Mouse (Mus musculus) embryonic stem cell, embryonic (primary cell): ENCODE results near the gene Timm23.

Experiments used
- CTCF ChIA-PET, 4 experiments: fragments of 300-600 bp in 2 of 4; fragments of 350-600 bp in 2 of 4; sonication (Branson Sonifier 250); formaldehyde crosslinking; loops; one replicate each; lab custom pipeline; 2022; ENCODE audit warnings: inconsistent platforms in 2 of 4; lab: Charles Lee
- POLR2A ChIA-PET, 4 experiments: fragments of 300-600 bp in 2 of 4; fragments of 350-600 bp in 2 of 4; sonication (Branson Sonifier 250); formaldehyde crosslinking; loops; one replicate each; lab custom pipeline; 2022; ENCODE audit warnings: antibody characterized with exemption in 4 of 4, inconsistent platforms in 1 of 4; lab: Charles Lee

Gene Timm23

GRCm38 (mm10) chr14:32170137-32170536 is 31.6 kb downstream of the Timm23 start:
- CTCF ChIA-PET = interaction anchor here in 1 of 4 experiments (0.5 kb wide), 1 partner anchor 10 kb away, joined by 3 read pairs; the partner anchor contains the start of gene Ncoa4
- POLR2A ChIA-PET = interaction anchor here in 3 of 4 experiments (0.7 to 3.4 kb wide), 20 partner anchors 9 to 49 kb away, joined by 3 to 32 read pairs (median 4); partner anchors contain the start of genes Ncoa4 (in 3 of the 3), Parg (in 1 of the 3) and Timm23 (in 1 of the 3)

DNA sequence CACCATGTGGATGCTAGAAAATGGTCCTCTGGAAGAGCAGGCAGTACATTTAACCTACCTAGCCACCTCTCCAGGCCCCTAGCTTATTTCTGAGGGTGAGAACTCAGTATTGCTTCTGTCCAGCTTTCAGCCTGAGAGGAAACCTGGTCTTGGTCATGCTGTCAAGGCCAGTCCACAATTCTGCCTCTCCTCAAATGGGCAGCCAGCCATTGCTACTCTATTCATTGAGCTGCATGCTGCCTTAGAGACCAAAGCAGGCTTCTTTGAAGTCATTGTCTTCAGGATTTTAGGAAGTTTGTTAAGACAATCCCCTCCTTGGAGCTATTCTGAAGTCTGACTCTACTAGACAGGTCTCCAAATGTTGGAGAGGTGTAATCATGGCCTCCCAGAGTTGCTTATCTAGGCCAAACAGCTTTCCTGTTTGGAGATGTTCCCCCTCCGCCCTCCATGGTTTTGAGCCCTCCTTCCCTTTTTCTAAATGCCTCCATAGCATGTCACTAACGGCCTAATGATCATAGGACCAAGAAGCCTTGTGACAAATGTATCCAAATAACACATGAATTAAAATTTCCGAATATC is 33.0 kb downstream of the Timm23 start:
- ChIA-PET CTCF (interaction anchor here in 2 of 4 experiments (0.7 to 1.6 kb wide), 4 partner anchors 9 to 60 kb away, joined by 3 to 5 read pairs (median 4); partner anchors contain the start of gene Ncoa4 (in 1 of the 2)), POLR2A (interaction anchor here in 3 of 4 experiments (0.7 to 3.4 kb wide), 30 partner anchors 8 to 173 kb away, joined by 3 to 32 read pairs (median 4); partner anchors contain the start of genes Ncoa4 (in 3 of the 3), Parg (in 1 of the 3) and Timm23 (in 1 of the 3))

- ChIA-PET CTCF (no interaction called here), POLR2A (interaction anchor here in 2 of 4 experiments (0.6 to 4.3 kb wide), 7 partner anchors 13 to 81 kb away, joined by 3 to 37 read pairs (median 5); partner anchors contain the start of genes Dph3 (in 1 of the 2) and Oxnad1 (in 1 of the 2))
Observed at GRCm38 (mm10) chr14:32167326-32167725, 34.4 kb downstream of the Timm23 start.

- POLR2A ChIA-PET = interaction anchor here in 2 of 4 experiments (0.6 to 4.3 kb wide), 7 partner anchors 14 to 81 kb away, joined by 4 to 37 read pairs (median 12); partner anchors contain the start of genes Dph3 (in 1 of the 2) and Oxnad1 (in 1 of the 2)
Observed at GRCm38 (mm10) chr14:32166840-32167239, 34.9 kb downstream of the Timm23 start.

GRCm38 (mm10) chr14:32166062-32166441 is 35.6 kb downstream of the Timm23 start:
- POLR2A ChIA-PET = interaction anchor here (0.6 to 4.9 kb wide), 61 partner anchors 8 to 1635 kb away, joined by 3 to 37 read pairs (median 5); partner anchors contain the start of genes Parg (in 3 of the 4), Timm23 (in 3 of the 4), Dph3 (in 2 of the 4) and Oxnad1 (in 2 of the 4)

More at GRCm38 (mm10) chr14:32166840-32167239, 34.9 kb downstream of the Timm23 start:
- CTCF ChIA-PET = interaction anchor here in 1 of 4 experiments (0.5 kb wide), 1 partner anchor 297 kb away, joined by 3 read pairs; no protein-coding TSS in a partner anchor

GRCm38 (mm10) chr14:32165278-32166061 is 36.2 kb downstream of the Timm23 start:
- POLR2A ChIA-PET = interaction anchor here (0.6 to 4.9 kb wide), 70 partner anchors 8 to 1635 kb away, joined by 3 to 37 read pairs (median 4); partner anchors contain the start of genes Dph3 (in 3 of the 4), Oxnad1 (in 3 of the 4), Parg (in 3 of the 4) and Timm23 (in 3 of the 4)
- CTCF ChIA-PET = interaction anchor here in 2 of 4 experiments (0.5 to 0.7 kb wide), 5 partner anchors 16 to 378 kb away, joined by 3 to 5 read pairs (median 4); partner anchors contain the start of genes Dph3 (in 1 of the 2) and Oxnad1 (in 1 of the 2)

More at GRCm38 (mm10) chr14:32166062-32166441, 35.6 kb downstream of the Timm23 start:
- CTCF ChIA-PET = interaction anchor here in 2 of 4 experiments (0.6 to 0.7 kb wide), 3 partner anchors 15 to 378 kb away, joined by 4 to 5 read pairs (median 4); no protein-coding TSS in a partner anchor

GRCm38 (mm10) chr14:32164173-32165051 is 37.3 kb downstream of the Timm23 start:
- ChIA-PET CTCF (interaction anchor here in 2 of 4 experiments (0.5 to 0.7 kb wide), 3 partner anchors 230 to 356 kb away, joined by 3 read pairs; no protein-coding TSS in a partner anchor), POLR2A (interaction anchor here (0.6 to 4.9 kb wide), 40 partner anchors 8 to 895 kb away, joined by 3 to 37 read pairs (median 4); partner anchors contain the start of genes Parg (in 2 of the 4), Timm23 (in 2 of the 4), Dph3 (in 1 of the 4) and Msmb (in 1 of the 4))

GRCm38 (mm10) chr14:32163203-32163888 is 38.4 kb downstream of the Timm23 start:
- ChIA-PET CTCF (no interaction called here), POLR2A (interaction anchor here in 3 of 4 experiments (0.6 to 4.9 kb wide), 21 partner anchors 7 to 188 kb away, joined by 3 to 37 read pairs (median 7); partner anchors contain the start of genes Dph3 (in 1 of the 3), Oxnad1 (in 1 of the 3), Parg (in 1 of the 3) and Timm23 (in 1 of the 3))

DNA sequence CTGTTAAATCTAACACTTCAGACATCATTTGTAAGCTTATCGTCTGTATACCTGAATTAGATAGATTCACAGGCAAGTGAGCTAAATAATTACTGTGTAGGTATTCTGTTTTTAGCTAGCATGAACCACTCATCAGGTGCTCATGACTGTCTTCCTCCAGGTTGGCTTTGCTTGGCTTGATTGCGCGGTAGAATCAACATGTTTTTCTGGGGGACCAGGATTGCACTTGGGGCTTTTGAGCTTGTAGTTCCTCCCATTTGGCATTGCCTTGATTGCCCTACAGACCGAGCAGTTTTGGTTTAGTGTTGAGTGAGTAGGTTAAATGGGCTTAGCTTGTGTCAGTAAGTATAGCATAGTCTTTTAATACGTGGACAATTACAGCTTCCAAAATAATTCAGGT is 39.5 kb downstream of the Timm23 start:
- POLR2A ChIA-PET = interaction anchor here in 3 of 4 experiments (0.6 to 4.9 kb wide), 16 partner anchors 11 to 139 kb away, joined by 3 to 20 read pairs (median 5); partner anchors contain the start of genes Dph3 (in 1 of the 3) and Oxnad1 (in 1 of the 3)
- CTCF ChIA-PET = no interaction called here

DNA sequence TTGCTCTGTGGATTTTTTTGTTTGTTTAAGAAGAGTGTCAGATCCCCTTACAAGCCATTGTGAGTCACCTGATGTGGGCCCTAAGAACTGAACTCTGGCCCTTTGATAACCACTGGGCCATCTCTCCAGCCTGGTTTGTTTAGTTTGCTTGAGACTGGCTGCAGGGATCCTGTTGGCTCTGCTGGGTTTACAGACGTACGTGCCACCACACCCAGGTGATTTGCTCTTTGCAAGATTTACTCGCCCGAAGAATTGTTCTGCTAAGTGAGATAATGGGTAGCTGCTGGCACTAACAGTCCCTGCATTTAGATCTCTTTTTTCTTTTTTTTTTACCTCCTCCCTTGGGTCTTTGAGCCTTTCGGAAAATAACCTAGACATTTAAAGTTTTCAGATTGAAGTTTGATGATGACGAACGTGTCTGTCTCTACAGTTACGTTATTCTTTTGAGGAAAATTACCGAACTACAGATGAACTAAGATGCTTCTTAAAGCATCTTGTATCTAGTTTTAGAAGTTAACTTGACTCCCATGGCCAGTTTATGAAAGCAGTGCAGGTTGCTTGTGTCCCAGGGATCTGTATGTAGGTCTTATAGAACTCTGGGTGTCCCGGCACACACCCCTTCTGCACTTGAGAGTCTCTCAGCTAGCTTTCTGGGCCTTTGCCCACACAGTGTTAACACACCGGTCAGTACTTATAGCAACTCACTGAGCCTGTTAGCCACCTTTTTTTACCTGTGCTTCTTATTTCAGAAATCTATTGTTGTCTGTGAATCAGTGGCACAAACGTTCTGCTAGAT is 40.4 kb downstream of the Timm23 start:
- POLR2A ChIA-PET = interaction anchor here in 3 of 4 experiments (1.0 to 4.9 kb wide), 20 partner anchors 8 to 76 kb away, joined by 3 to 32 read pairs (median 7); partner anchors contain the start of genes Dph3 (in 2 of the 3), Oxnad1 (in 2 of the 3), Parg (in 1 of the 3) and Timm23 (in 1 of the 3)

GRCm38 (mm10) chr14:32160563-32160962 is 41.1 kb downstream of the Timm23 start:
- POLR2A ChIA-PET = interaction anchor here in 3 of 4 experiments (0.5 to 3.7 kb wide), 35 partner anchors 9 to 204 kb away, joined by 3 to 32 read pairs (median 7); partner anchors contain the start of genes Msmb (in 2 of the 3), Parg (in 2 of the 3), Timm23 (in 2 of the 3) and Dph3 (in 1 of the 3)
- CTCF ChIA-PET = interaction anchor here in 2 of 4 experiments (0.6 to 1.7 kb wide), 4 partner anchors 9 to 168 kb away, joined by 3 to 9 read pairs (median 4); no protein-coding TSS in a partner anchor

More for the DNA sequence above, 40.4 kb downstream of the Timm23 start:
- CTCF ChIA-PET = interaction anchor here in 2 of 4 experiments (0.5 to 1.7 kb wide), 2 partner anchors 47 to 49 kb away, joined by 3 to 4 read pairs; no protein-coding TSS in a partner anchor

DNA sequence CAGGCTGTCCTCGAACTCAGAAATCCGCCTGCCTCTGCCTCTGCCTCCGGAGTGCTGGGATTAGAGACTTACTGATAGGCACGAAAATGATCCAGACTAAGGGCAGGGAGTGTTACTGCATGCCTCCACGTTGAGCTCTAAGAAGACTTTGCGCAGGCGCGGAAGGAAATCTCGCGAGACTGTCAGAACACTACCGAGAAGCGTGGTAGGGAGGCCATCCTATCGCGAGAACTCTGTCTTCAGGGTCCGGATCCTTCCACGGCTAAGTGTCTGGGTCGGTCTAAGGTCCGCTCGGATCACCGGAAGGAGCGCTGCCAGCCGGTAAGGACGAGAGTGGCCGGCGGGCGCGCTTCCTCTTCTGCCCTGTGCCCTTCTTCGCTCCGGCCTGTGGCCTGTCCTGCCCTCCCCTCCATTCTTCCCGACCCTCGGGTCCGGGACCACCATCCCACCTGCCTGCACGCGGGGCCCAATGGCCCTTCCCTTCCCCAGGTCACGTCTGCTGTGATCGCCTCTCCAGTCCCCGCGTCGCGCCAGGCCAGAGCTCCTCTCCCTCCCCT is 41.9 kb downstream of the Timm23 start, which contains the start of gene Ncoa4:
Ncoa4 (plus strand) TSS at position 176 of the 557 bp plus-strand sequence.
- CTCF ChIA-PET = interaction anchor here (0.5 to 1.4 kb wide), 11 partner anchors 9 to 1049 kb away, joined by 3 to 9 read pairs (median 4); no protein-coding TSS in a partner anchor
- POLR2A ChIA-PET = interaction anchor here (0.5 to 4.4 kb wide), 90 partner anchors 8 to 1191 kb away, joined by 3 to 32 read pairs (median 4); partner anchors contain the start of genes Dph3 (in 3 of the 4), Oxnad1 (in 3 of the 4), Msmb (in 2 of the 4) and Parg (in 2 of the 4)

GRCm38 (mm10) chr14:32159150-32159670 is 42.5 kb downstream of the Timm23 start:
- ChIA-PET CTCF (interaction anchor here in 3 of 4 experiments (0.5 to 0.9 kb wide), 6 partner anchors 9 to 1048 kb away, joined by 3 to 7 read pairs (median 4); no protein-coding TSS in a partner anchor), POLR2A (interaction anchor here (0.5 to 4.4 kb wide), 86 partner anchors 9 to 1192 kb away, joined by 3 to 32 read pairs (median 5); partner anchors contain the start of genes Dph3 (in 3 of the 4), Oxnad1 (in 3 of the 4), Msmb (in 2 of the 4) and Parg (in 2 of the 4))
